Mouse (Mus musculus) cortical plate, adult 2 months (tissue): ENCODE results near the gene Irf2bpl. TPM values are rescaled to one million over a fixed set of nuclear protein-coding genes. Genes with fewer than 3 reads are reported as not detected.
A peak's percentile ranks its signal among the peaks of the same experiment; 100 is the strongest.

Source experiments
- H3K27ac ChIP-seq: fragments of 200-500 bp; 2 replicates; pipeline ENCODE4 v1.5.1; 2012; ENCODE audit warnings: low read length, control low read depth, inconsistent platforms; ENCODE audit not compliant: insufficient read depth
- H3K4me1 ChIP-seq: fragments of 200-500 bp; 2 replicates; pipeline ENCODE4 v1.6.1; 2011; ENCODE audit warnings: low read length; ENCODE audit not compliant: control insufficient read depth, insufficient read depth
- H3K4me3 ChIP-seq: fragments of 200-500 bp; 2 replicates; pipeline ENCODE4 v1.5.1; 2011; ENCODE audit warnings: mild to moderate bottlenecking, low read length, control low read depth; ENCODE audit not compliant: insufficient read depth
- CTCF ChIP-seq: fragments of 200-500 bp; IDR thresholded peaks from 2 replicates; pipeline ENCODE4 v1.5.1; 2011; ENCODE audit warnings: mild to moderate bottlenecking, control low read depth, low read length; ENCODE audit not compliant: insufficient read depth; ENCODE audit errors: extremely low read depth
- POLR2A ChIP-seq: fragments of 200-500 bp; IDR thresholded peaks from 2 replicates; pipeline ENCODE4 v1.6.1; 2011; ENCODE audit warnings: mild to moderate bottlenecking, low read length, control low read depth; ENCODE audit not compliant: insufficient read depth; ENCODE audit errors: extremely low read depth
- polyA plus RNA-seq: library from polyadenylated mRNA; depleted of rRNA; stranded (reverse); fragments of >200 nt; gene quantifications from 2 replicates; pipeline ENCODE4 v1.2.3, GENCODE M21; 2012

Irf2bpl gene
- polyA plus RNA-seq, 1 experiment, result 37.1 TPM

DNA sequence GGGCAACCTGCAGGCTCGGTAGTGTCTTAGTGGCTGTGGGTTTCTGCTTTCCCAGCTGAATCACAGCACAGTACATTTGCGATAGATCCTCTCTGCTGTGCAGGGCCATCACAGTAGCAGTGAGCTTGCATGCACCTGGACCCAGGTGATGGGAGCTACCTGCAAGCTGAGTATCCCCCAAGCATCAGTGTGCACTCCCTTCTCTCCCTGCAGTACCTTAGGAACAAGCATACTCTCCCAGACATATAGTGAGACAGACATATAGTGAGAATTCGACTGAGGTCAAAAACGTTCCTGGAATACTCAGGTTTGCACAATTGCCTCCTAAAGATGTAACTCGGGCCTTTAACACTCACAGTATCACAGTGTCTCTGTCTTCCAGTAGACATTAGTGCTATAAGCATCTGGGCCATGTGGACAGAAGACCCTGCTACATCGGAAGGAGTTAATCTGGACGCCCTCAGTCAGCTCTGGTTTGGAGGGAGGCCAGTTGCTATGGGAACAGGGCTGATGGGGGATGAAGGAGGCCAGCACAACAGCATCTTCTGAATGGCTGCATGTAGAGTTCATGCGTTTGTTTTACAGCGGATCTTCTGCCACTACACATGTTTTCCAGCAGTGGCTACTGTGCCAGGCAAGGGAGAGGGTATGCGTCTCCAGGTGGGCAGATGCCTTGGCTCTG lies 34.5 kb downstream of the Irf2bpl start:
- TF ChIP-seq CTCF (no peak), POLR2A (no peak)

DNA sequence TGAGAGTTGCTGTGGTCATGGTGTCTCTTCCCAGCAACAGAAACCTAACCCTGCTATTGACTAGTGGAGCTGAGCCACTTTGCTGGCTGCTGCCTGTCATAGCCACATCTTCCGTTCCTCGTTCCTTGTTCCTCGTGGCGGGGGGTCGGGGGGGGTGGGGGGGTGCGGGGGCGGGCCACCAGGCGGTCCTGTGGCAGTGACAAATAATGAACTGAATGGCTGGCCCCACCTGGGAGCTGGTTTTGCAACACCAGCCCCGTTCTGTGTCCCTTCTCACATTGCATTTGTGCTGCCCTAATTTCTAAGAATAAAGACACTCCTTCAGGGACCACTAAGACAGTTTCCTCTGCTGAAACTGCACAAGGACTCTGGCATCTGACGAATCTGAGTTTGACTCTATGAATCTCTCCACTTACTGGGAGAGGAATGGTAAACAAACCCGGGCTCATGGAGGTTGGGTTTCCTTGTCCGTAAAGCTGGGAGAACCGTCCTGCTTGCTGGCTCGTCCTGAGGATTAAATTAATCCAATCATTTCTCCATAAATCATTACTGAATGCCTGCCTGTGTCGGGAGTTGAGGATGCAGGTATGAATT lies 41.6 kb downstream of the Irf2bpl start:
- H3K27ac ChIP-seq, result no peak overlapping the region
- no peak for TF ChIP-seq CTCF
- no peak for TF ChIP-seq POLR2A
- H3K4me3 ChIP-seq, result no peak overlapping the region
- H3K4me1 ChIP-seq, result no peaks in the 10 kb centered on the region

More for the DNA sequence above, 34.5 kb downstream of the Irf2bpl start:
- Histone ChIP-seq H3K4me3 (no peak overlapping the region), H3K4me1 (peaks cover 9% of the 10 kb centered on the region), H3K27ac (0 out of 2 replicates have a peak overlapping the region, but pooled peaks have one; percentile 26)

DNA sequence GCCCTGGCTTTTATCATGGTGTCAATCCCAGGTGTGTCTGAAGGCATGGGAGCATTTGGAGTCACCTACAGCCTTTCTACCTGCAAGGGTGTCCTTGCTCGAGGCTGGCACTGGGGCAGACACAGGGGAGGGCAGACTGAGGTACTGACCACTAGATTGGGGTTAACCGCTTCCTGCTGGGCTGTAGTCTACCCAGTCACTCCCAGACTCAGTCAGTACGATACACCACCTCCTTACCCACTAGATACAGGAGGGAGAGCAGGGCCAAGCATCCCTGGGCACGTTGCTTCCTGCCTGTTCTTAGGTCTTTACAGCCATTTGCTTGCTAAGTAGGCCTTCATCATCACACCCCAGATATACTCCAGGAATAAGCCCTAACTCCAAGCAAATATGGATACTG lies 44.1 kb downstream of the Irf2bpl start:
- no peak overlapping the region for H3K4me3 ChIP-seq
- TF ChIP-seq CTCF (no peak), POLR2A (no peak)
- H3K4me1 ChIP-seq, result peaks cover 2% of the 10 kb centered on the region; the same call in 1 of the 2 replicates
- no peak overlapping the region for H3K27ac ChIP-seq

DNA sequence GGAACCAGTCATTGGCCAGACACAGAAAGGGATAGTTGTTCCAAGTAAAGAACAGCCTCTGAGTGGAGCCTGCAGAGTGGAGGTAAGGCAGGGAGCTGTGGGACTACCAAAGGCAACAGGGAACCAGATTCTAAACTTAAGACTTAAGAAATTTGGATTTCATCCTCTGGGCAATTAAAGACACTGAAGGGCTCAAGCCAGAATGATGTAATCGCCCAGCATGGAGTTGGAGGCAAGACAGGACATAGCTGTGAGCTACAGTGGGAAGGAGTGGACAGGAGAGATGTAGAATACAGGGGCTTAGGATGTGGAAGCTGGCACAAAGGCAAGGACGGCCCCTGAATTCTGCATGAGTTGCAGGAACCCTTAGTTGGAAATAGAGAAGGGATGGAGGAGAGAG lies 46.4 kb downstream of the Irf2bpl start:
- Histone ChIP-seq H3K27ac (no peak overlapping the region), H3K4me1 (peaks cover 2% of the 10 kb centered on the region; the same call in 1 of the 2 replicates), H3K4me3 (no peak overlapping the region)
- TF ChIP-seq POLR2A, result no peak
- no peak for TF ChIP-seq CTCF

DNA sequence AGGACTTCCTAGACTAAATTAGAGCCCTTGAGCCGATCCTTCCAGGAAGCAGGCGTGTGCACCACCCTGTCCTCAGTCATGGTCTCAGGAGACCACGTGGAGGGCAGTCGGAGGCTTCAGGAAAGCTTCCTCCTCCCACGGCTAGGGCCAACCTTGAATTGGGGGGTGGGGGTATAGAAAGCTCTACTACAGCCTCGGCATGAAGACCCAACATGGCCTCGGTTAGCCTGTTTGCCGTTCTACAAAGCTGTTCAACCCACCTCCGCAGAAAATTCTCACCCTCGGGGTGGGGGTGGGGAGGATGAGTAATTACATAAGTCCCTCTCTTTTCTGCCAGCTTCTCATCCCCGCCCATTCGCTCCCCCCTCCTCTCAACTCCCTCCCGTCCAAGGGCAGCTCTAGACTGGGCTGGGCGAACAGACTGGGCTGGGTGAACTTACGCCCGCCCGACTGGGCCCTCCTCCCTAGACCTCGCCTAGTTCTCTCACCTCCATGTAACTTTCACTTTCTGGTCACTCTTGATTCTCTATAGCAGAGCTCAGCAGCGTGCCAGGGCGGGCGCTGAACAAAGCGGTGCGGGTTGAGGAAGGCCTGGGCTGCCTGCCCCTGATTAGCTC lies 48.1 kb downstream of the Irf2bpl start:
- Histone ChIP-seq H3K4me3 (no peak overlapping the region), H3K4me1 (peaks cover 4% of the 10 kb centered on the region), H3K27ac (peak overlapping the region; percentile 34; the same call in 1 of the 2 replicates)
- TF ChIP-seq CTCF, result no peak
- no peak for TF ChIP-seq POLR2A

DNA sequence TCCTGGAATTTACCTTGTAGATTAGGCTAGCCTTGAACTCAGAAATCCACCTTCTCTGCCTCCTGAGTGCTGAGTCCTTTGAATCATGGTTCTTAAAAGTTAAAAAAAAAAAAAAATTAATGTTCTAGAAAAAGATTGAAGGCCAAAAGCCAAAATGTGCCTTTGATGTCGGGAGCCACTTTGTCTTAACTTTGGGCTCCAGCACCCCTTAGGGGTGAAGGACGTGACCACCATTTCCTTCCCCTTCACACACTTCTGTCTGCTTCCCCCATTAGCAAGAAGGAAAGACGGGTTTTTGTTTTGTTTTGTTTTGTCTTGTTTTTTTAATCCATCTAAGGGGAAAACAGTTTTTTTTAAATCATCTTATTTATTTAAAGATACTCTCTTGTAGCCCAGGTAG lies 48.7 kb downstream of the Irf2bpl start:
- TF ChIP-seq CTCF (no peak), POLR2A (no peak)
- Histone ChIP-seq H3K4me1 (peaks cover 4% of the 10 kb centered on the region), H3K4me3 (no peak overlapping the region), H3K27ac (no peak overlapping the region)

DNA sequence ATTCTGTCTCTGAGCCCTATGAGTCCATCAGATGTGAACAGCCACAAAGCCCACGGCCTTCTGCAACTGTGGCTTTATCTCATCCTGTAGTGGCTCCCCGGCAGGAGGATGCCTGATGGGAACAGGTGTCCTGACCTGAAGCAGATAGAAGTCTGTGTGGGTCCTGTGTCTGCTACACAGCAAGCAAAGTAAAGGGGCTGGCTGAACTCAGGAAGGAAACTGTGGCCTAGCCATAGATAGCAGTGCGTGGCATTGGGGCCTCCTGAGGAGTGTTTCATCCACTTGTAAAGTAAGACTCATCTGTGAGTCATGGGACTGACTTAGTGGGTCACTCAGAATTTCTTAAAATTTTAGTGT lies 50.2 kb downstream of the Irf2bpl start:
- Histone ChIP-seq H3K4me3 (no peak overlapping the region), H3K4me1 (peaks cover 4% of the 10 kb centered on the region), H3K27ac (peak overlapping the region; percentile 2; the same call in 1 of the 2 replicates)
- TF ChIP-seq POLR2A (no peak), CTCF (no peak)

DNA sequence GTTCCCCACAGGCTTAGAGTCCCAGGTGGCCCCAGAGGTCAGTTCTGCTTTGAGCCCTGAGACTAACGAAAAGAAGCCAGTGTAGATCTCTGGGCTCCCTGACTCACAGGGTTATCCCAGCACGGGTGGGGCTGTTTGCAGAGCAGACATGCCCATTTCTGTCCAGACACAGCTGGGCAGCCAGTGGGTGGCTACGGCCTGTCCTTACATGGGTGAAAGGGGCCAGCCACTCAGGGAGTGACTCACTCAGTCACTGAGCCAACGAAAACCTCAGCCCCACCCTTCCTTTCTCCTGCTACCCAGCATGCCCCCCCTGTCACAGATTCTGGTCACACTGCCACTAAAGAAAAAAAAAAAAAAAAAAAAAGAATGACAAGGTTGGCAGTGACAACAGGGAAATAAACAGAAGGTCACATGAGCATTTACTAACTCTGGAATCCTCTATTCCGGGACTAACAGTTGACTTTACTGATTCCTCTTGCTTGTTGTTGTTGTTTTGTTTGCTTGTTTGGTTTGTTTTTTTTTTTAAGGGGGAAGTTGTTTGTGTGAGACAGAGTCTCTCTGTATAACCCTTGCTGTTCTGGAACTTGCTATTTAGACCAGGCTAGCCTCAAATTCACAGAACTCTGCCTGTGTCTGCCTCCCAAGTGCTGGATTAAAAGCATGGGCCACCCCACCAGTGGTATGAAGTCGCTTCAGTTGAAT lies 50.7 kb downstream of the Irf2bpl start:
- Histone ChIP-seq H3K4me1 (peaks cover 4% of the 10 kb centered on the region), H3K4me3 (no peak overlapping the region), H3K27ac (peak overlapping the region; percentile 56)
- TF ChIP-seq POLR2A (no peak), CTCF (no peak)

DNA sequence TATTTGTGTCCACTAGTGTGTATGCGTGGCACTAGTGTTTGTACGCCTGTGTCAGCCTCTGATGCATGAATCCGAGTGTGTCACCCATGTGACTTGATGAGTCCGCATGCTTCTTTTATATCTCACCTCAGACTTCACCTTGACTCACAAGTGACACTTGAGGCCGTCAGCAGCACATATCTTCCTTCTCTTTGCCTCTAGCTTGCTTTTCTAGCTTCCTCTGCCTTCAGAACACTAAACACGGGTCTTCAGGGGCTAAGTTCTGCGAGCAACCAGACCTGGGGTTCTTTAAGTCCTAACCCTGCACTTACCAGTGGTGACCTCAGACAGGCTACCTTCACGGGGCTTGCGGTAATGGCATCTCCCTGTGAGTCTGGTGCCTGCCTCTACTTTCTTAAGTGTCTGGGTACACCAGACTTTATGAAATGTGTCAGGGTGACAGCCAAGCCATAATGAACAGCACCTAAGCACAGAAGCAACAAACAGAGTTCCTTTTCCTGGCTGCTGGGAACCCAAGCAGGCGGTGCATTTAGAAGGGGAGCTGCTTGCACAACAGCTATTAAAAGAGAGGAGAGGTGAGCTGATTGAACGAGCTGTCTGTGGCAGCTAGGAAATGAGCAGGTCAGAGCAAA lies 51.9 kb downstream of the Irf2bpl start:
- H3K4me1 ChIP-seq, result peaks cover 4% of the 10 kb centered on the region
- H3K27ac ChIP-seq, result 0 out of 2 replicates have a peak overlapping the region, but pooled peaks have one; percentile 56

More for the DNA sequence above, 51.9 kb downstream of the Irf2bpl start:
- H3K4me3 ChIP-seq, result no peak overlapping the region
- no peak for TF ChIP-seq POLR2A
- no peak for TF ChIP-seq CTCF
